Mouse (Mus musculus) liver, embryonic 11.5 days (tissue): ENCODE data around the gene Bpifa6. TPM values are rescaled to one million over a fixed set of nuclear protein-coding genes. Genes with fewer than 3 reads are reported as not detected.

Experiments used
- ATAC-seq: fragments of 200-750 bp; cut with Nextera tagmentation; replicated peaks from 2 replicates; pipeline ENCODE4 v1.8.0; 2017; ENCODE audit warnings: moderate number of reproducible peaks, mild to moderate bottlenecking, moderate TSS enrichment, moderate library complexity; ENCODE audit not compliant: low FRiP score
- DNase-seq: peaks from one replicate; pipeline ENCODE4 v3.0.0-alpha.2; 2017; ENCODE audit warnings: low spot score
- H3K27ac ChIP-seq: fragments of 300-500 bp; sonication (generic); 2 replicates; pipeline ENCODE4 v1.5.1; 2014; ENCODE audit warnings: mild to moderate bottlenecking, low read depth, low read length, control low read depth
- H3K27me3 ChIP-seq: fragments of 300-500 bp; sonication (generic); replicated peaks from 2 replicates; pipeline ENCODE4 v1.6.1; 2014; ENCODE audit warnings: low read length, mixed read lengths; ENCODE audit not compliant: control insufficient read depth, insufficient read depth
- H3K36me3 ChIP-seq: fragments of 300-500 bp; sonication (generic); 2 replicates; pipeline ENCODE4 v1.6.1; 2014; ENCODE audit warnings: mild to moderate bottlenecking, low read length, moderate library complexity, mixed read lengths; ENCODE audit not compliant: control insufficient read depth, insufficient read depth
- H3K4me1 ChIP-seq: fragments of 300-500 bp; sonication (generic); replicated peaks from 2 replicates; pipeline ENCODE4 v1.6.1; 2014; ENCODE audit warnings: low read length, mixed read lengths; ENCODE audit not compliant: control insufficient read depth, insufficient read depth
- H3K4me2 ChIP-seq: fragments of 300-500 bp; sonication (generic); 2 replicates; pipeline ENCODE4 v1.6.1; 2014; ENCODE audit warnings: mild to moderate bottlenecking, control low read depth, moderate library complexity
- H3K4me3 ChIP-seq: fragments of 300-500 bp; sonication (generic); 2 replicates; pipeline ENCODE4 v1.5.1; 2014; ENCODE audit warnings: low read depth, low read length, control low read depth
- H3K9ac ChIP-seq: fragments of 300-500 bp; sonication (generic); 2 replicates; pipeline ENCODE4 v1.6.1; 2014; ENCODE audit warnings: low read depth, low read length, control low read depth
- H3K9me3 ChIP-seq: fragments of 300-500 bp; sonication (generic); 2 replicates; pipeline ENCODE4 v1.6.1; 2016; ENCODE audit warnings: low read length, inconsistent platforms, mixed read lengths; ENCODE audit not compliant: control insufficient read depth
- WGBS: fragments of 180-500 bp; shearing (Covaris S2); extraction: QIAGEN DNeasy Blood & Tissue Kit; methylation state at CpG from one replicate; pipeline ENCODE4 v1.1.7; 2014; 5-methylcytosine and 5-hydroxymethylcytosine counted together
- polyA plus RNA-seq: library from polyadenylated mRNA; unstranded; fragments of >200 nt; fragmentation: Nextera tagmentation; extraction: Ambion mirVana; gene quantifications from 2 replicates; pipeline ENCODE4 v1.2.1, GENCODE M21; 2014

The Bpifa6 gene
- not detected in 2 replicates for polyA plus RNA-seq

DNA sequence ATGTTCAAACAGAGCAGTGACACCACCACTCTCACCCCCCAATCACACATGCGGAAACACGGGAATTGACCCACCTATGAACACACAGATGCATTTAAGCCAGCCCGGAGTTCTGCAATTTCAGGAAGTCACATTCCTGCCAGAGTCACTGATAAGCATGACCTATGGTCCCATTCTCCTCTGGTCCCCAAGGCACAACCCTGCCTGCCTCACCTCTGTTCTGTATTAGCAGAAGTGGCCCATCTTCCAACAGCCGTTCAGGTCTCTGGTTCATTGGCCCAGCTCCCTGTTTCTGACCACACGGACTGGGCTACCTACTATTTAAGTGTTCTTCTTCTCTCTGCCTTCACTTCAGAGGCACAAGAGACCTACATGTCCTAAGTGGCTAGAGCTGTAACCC, at the start of gene Bpifa6:
TSS of gene Bpifa6 (plus strand) at position 364 of the 400 bp plus-strand sequence.
- H3K27ac ChIP-seq, result no peak within 1 kb of the TSS
- H3K9me3 ChIP-seq, result no peaks in the 10 kb centered on the region
- WGBS, result 74% methylated on average over 5 of the region's 5 CpGs
- ATAC-seq (no peak), DNase-seq (no peak)
- H3K4me1 ChIP-seq, result no peaks in the 10 kb centered on the region
- no peak within 1 kb of the TSS for H3K4me3 ChIP-seq
- no peaks in the 10 kb centered on the region for H3K27me3 ChIP-seq
- H3K4me2 ChIP-seq, result no peak within 1 kb of the TSS
- H3K9ac ChIP-seq, result no peak within 1 kb of the TSS
- H3K36me3 ChIP-seq, result no peaks in the 10 kb centered on the region

DNA sequence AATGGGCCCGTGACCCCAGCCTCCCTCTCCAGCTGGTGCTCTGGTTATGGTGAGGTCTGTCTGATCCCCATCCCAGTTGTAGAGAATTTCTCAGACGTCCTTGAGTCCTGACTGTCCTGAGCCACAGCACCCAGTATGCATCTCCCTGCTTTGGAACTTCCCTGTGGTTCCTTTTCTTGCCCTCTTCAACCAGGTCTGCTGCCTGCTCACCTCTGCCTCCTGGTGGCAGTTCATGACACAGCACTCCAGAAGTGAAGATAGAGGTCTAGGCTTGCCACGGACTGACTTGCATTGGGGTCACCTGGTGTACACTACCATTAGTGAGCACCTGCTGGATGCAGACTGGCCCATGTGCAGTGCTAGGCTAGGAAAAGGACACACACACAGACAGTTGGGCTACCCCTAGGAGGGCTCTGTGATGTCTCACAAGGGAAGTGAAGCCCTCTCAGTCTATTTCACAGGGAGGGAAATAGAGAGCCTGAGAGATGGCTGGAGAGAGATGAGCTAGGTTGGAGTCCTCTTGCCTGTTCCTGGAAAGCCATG, 44.8 kb upstream of the Bpifa6 start:
- H3K4me3 ChIP-seq, result no peak overlapping the region
- no peaks in the 10 kb centered on the region for H3K36me3 ChIP-seq
- H3K27ac ChIP-seq, result no peak overlapping the region
- no peaks in the 10 kb centered on the region for H3K9me3 ChIP-seq
- H3K4me1 ChIP-seq, result no peaks in the 10 kb centered on the region
- H3K9ac ChIP-seq, result no peak overlapping the region
- WGBS, result 45% methylated on average over 3 of the region's 3 CpGs
- no peaks in the 10 kb centered on the region for H3K27me3 ChIP-seq
- ATAC-seq (no peak), DNase-seq (peak; percentile 36)
- H3K4me2 ChIP-seq, result no peak overlapping the region

DNA sequence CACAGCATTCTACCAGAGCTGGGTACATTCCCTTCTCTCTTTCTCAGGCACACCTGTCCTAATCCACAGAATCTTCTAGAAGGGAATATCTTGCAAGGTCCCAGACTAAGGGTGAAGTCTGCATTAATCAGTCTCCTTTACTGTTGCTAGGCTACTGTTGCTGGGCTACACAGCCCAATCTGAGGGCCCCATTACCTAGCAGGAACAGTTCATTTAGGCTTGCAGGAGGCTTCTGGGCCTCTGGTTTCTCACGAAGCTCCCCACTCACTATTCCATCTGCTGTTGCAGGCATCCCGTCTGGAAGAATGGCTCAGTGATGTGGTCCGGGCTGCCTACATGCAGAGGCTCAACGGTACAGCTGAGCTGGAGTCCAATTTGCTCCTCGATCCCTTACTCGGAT, 43.6 kb upstream of the Bpifa6 start:
- Histone ChIP-seq H3K27ac (no peak overlapping the region), H3K4me1 (no peaks in the 10 kb centered on the region), H3K27me3 (no peaks in the 10 kb centered on the region), H3K4me3 (no peak overlapping the region), H3K9ac (no peak overlapping the region), H3K36me3 (no peaks in the 10 kb centered on the region), H3K4me2 (no peak overlapping the region), H3K9me3 (no peaks in the 10 kb centered on the region)
- ATAC-seq (no peak), DNase-seq (no peak)
- 80% methylated on average over 6 of the region's 6 CpGs for WGBS

DNA sequence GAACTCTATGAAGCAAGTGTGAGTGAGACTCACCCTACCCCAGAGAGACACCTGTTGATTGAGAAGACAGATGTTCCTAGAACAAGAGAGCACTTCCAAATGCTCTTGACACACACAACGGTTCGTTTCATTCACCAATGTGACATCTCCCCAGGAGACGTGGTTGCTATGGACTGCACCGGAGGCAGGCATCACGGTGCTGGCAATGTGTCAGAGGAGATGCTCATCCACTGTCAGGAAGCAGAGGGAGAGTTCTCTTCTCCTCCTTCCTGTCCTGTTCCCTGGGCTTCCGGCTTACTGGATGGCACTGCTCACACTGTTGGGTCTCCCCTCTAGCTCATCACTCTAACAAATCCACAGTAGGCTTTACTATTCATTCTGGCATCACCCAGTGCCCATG, 41.4 kb upstream of the Bpifa6 start:
- H3K4me1 ChIP-seq, result no peaks in the 10 kb centered on the region
- H3K4me2 ChIP-seq, result no peak overlapping the region
- no peaks in the 10 kb centered on the region for H3K36me3 ChIP-seq
- no peaks in the 10 kb centered on the region for H3K27me3 ChIP-seq
- ATAC-seq (no peak), DNase-seq (no peak)
- H3K4me3 ChIP-seq, result no peak overlapping the region
- H3K9ac ChIP-seq, result no peak overlapping the region
- H3K27ac ChIP-seq, result no peak overlapping the region
- H3K9me3 ChIP-seq, result no peaks in the 10 kb centered on the region
- WGBS, result 71% methylated on average over 6 of the region's 6 CpGs

DNA sequence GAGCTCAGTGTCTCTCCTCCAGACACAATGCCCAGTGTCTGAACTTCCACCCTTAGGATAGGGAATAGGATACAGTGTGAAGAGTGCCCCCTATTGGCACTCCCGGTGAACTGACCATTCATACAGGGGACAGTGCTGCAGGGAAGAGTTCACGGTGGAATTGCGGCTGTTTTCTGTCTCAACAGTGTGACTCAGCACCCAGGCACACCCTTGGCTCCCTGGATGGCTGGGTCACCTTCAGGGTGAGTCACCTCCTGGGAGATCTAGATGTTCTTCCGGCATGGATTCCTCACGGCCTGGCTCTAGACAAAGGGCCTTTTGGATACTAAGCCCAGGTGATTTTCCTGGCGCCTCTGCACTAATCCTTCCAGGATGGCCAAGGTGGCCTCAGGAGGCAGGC, 39.4 kb upstream of the Bpifa6 start:
- WGBS, result 82% methylated on average over 6 of the region's 6 CpGs
- Histone ChIP-seq H3K27ac (no peak overlapping the region), H3K4me3 (no peak overlapping the region), H3K9ac (no peak overlapping the region), H3K9me3 (no peaks in the 10 kb centered on the region), H3K4me2 (no peak overlapping the region), H3K4me1 (no peaks in the 10 kb centered on the region), H3K36me3 (no peaks in the 10 kb centered on the region), H3K27me3 (no peaks in the 10 kb centered on the region)
- no peak for DNase-seq
- ATAC-seq, result no peak

DNA sequence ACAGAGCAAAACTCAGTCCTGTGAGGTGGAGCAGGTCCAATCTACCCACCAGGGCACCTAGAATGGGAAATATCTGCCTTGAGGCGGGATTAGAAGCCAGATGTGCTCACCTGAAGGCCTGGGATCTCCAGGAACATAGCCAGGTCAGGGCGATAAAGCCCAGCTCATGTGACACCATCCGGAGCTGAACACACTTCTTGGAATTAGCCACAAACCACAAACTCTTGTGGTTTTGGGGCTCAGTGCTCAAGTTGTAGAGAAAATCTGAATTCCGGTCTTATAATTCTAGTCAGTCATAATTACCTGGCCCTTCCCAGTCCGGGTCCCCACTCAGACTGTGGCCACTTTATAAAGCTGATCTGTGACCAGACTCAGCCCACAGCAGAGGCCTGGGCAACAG, 36.9 kb upstream of the Bpifa6 start, which contains the start of gene Bpifb4:
TSS of gene Bpifb4 (plus strand) at position 370 of the 400 bp plus-strand sequence.
- H3K4me2 ChIP-seq, result no peak within 1 kb of the TSS
- H3K9ac ChIP-seq, result no peak within 1 kb of the TSS
- H3K9me3 ChIP-seq, result no peaks in the 10 kb centered on the region
- H3K36me3 ChIP-seq, result no peaks in the 10 kb centered on the region
- DNase-seq (no peak), ATAC-seq (no peak)
- H3K27ac ChIP-seq, result no peak within 1 kb of the TSS
- no peak within 1 kb of the TSS for H3K4me3 ChIP-seq
- H3K27me3 ChIP-seq, result no peaks in the 10 kb centered on the region
- H3K4me1 ChIP-seq, result no peaks in the 10 kb centered on the region
- 69% methylated on average over 5 of the region's 5 CpGs for WGBS

DNA sequence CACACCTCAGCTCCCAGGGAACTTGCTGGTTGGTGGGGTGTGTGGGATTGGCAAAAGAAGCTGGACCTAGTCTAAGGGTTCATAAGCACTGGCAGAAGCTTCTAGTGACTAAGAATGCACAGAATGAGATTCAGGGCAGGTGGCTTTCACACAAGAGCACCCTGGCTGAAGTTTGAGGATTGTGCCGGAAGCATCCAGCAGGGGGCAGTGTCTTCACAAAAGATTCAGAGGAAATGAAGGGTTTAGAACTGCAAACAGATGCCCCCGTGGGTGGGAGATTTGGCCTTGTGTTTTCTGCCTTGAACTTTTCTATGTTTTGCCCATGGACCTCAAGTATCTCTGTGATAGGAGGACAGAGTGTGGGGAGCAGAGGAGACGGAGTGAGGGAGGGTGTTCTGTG, 31.2 kb upstream of the Bpifa6 start:
- Histone ChIP-seq H3K4me3 (no peak overlapping the region), H3K27me3 (no peaks in the 10 kb centered on the region), H3K4me1 (no peaks in the 10 kb centered on the region), H3K9me3 (no peaks in the 10 kb centered on the region), H3K36me3 (no peaks in the 10 kb centered on the region), H3K9ac (no peak overlapping the region), H3K27ac (no peak overlapping the region), H3K4me2 (no peak overlapping the region)
- ATAC-seq (no peak), DNase-seq (peak; percentile 50)
- 44% methylated on average over 3 of the region's 3 CpGs for WGBS

DNA sequence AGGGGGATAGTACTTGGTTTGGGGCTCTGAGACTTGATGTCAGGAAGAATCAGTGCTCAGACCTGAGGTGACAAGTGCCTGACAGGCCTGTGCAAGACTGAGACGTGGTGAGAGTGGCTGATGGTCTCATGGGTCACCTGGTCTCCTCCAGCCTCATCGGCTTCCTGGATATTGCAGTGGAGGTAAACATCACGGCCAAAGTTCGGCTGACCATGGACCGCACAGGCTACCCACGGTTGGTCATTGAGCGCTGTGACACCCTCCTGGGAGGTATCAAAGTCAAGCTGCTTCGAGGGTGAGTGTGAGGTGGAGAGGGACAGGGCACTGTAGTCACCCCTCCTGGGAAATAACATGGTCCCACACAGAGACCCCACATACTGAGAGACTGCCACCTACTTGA, 30.2 kb upstream of the Bpifa6 start:
- no peak overlapping the region for H3K27ac ChIP-seq
- H3K9me3 ChIP-seq, result no peaks in the 10 kb centered on the region
- 65% methylated on average over 8 of the region's 8 CpGs for WGBS
- ATAC-seq (peak; percentile 55; the same call in 1 of the 2 replicates), DNase-seq (no peak)
- H3K4me1 ChIP-seq, result no peaks in the 10 kb centered on the region
- no peak overlapping the region for H3K4me3 ChIP-seq
- no peaks in the 10 kb centered on the region for H3K36me3 ChIP-seq
- no peak overlapping the region for H3K9ac ChIP-seq
- H3K4me2 ChIP-seq, result no peak overlapping the region
- no peaks in the 10 kb centered on the region for H3K27me3 ChIP-seq

DNA sequence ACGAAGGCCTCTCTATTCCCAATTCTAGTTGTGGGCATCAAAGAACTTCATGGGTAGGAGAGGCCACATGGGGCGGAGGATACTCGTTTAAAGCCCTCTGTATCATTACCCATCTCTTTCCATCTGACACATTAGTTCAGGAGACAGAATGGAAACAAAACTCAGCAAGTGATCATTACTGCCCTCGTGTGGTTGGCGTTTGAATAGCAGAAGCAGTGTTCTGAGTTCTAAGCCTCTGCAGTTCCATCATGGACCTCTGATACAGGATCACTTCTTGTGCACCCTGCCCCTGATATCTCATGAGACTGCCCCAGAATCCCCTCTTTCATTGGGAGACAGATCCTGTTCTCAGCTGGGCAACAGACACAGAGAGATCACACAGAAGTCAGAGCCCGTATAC, 21.8 kb upstream of the Bpifa6 start:
- Histone ChIP-seq H3K4me1 (no peaks in the 10 kb centered on the region), H3K4me2 (no peak overlapping the region), H3K4me3 (no peak overlapping the region), H3K27ac (no peak overlapping the region), H3K9me3 (no peaks in the 10 kb centered on the region), H3K9ac (no peak overlapping the region), H3K27me3 (no peaks in the 10 kb centered on the region; the same call in 1 of the 2 replicates), H3K36me3 (no peaks in the 10 kb centered on the region)
- DNase-seq, result no peak
- WGBS, result 27% methylated on average over 6 of the region's 6 CpGs
- no peak for ATAC-seq
